Mouse (Mus musculus): ENCODE data around the gene Ilkap. TPM values are rescaled to one million over a fixed set of nuclear protein-coding genes. Genes with fewer than 3 reads are reported as not detected.

Gene Ilkap
- total and polyA plus RNA-seq, 2 experiments: 32.0 to 50.3 TPM

DNA sequence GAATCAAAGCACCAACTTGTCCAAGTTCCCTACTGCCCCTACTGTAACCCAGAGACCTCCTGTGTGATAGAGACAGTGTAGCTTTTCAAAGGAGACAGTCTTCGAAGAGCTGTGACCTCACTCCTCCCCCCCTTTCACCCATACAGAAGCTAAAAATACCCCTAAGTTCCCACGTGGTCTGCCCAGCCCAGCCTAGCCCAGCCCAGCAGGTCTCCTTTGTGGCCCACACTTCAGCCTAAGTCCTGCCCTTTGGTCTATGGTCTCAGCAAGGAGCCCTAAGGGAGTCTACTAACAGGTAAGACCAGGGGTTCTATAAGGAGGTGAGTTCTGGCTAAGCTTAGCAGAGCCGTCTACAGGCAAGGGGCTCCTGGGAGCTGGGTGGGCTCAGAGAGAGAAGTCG lies 47.8 kb downstream of the Ilkap start, which contains the start of gene Klhl30:
Klhl30 (plus strand) TSS at position 176 of the 400 bp plus-strand sequence.
- Histone ChIP-seq H3K36me3 (ENCODE audit: control insufficient read depth, insufficient read depth, low read length) (no peaks in the 10 kb centered on the region), H3K27me3 (ENCODE audit: control insufficient read depth, insufficient read depth, low read length) (no peaks in the 10 kb centered on the region), H3K9ac (ENCODE audit: low read depth, low read length) (no peak within 1 kb of the TSS), H3K4me1 (ENCODE audit: control insufficient read depth, insufficient read depth, low read length) (no peaks in the 10 kb centered on the region), H3K79me2 (ENCODE audit: control insufficient read depth, insufficient read depth, low read length) (no peaks in the 10 kb centered on the region), H3K27ac (replicated peaks; ENCODE audit: insufficient read depth, low read depth, low read length) (no peak within 1 kb of the TSS), H3K4me3 (ENCODE audit: insufficient read depth, low read depth, low read length) (no peak within 1 kb of the TSS)
- 71% methylated on average over 4 of the region's 4 CpGs for WGBS
- DNase-seq (ENCODE audit: extremely low read depth, low read depth, low spot score): no peak
- TF ChIP-seq POLR2A (IDR thresholded peaks at IDR 0.05; ENCODE audit: extremely low read depth, insufficient read depth, low read length) (no peak), CTCF (IDR thresholded peaks at IDR 0.05; ENCODE audit: low read depth, low read length) (no peak)

DNA sequence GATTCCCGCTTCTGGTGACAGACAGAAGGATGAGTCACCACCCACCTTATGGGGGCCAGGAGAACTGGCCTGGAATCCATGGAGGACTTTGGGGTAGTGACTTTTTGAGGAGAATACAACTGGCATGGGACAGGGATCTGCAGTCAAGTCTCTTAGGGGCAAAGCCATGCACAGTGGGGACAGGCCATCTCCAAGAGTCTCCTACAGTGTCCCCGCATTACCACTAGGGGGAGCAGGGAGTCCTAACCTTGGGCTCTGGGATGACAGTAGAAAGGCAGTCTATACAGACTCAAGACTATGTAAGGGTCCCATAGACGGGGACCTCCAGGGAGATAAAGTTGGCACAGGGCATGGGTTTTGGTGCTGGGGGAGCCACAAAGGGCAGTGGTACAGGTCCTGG lies 51.7 kb downstream of the Ilkap start:
- Histone ChIP-seq H3K36me3 (ENCODE audit: control insufficient read depth, insufficient read depth, low read length) (no peaks in the 10 kb centered on the region), H3K9ac (ENCODE audit: low read depth, low read length) (no peak overlapping the region), H3K27me3 (ENCODE audit: control insufficient read depth, insufficient read depth, low read length) (peaks cover 16% of the 10 kb centered on the region), H3K4me3 (ENCODE audit: insufficient read depth, low read depth, low read length) (no peak overlapping the region), H3K4me1 (ENCODE audit: control insufficient read depth, insufficient read depth, low read length) (no peaks in the 10 kb centered on the region), H3K27ac (replicated peaks; ENCODE audit: insufficient read depth, low read depth, low read length) (no peak overlapping the region), H3K79me2 (ENCODE audit: control insufficient read depth, insufficient read depth, low read length) (no peaks in the 10 kb centered on the region)
- TF ChIP-seq CTCF (IDR thresholded peaks at IDR 0.05; ENCODE audit: low read depth, low read length): peak; percentile 88
- no peak for TF ChIP-seq POLR2A (IDR thresholded peaks at IDR 0.05; ENCODE audit: extremely low read depth, insufficient read depth, low read length)
- DNase-seq (ENCODE audit: extremely low read depth, low read depth, low spot score): peak; percentile 38
- 36% methylated on average over 3 of the region's 3 CpGs for whole genome bisulfite sequencing

DNA sequence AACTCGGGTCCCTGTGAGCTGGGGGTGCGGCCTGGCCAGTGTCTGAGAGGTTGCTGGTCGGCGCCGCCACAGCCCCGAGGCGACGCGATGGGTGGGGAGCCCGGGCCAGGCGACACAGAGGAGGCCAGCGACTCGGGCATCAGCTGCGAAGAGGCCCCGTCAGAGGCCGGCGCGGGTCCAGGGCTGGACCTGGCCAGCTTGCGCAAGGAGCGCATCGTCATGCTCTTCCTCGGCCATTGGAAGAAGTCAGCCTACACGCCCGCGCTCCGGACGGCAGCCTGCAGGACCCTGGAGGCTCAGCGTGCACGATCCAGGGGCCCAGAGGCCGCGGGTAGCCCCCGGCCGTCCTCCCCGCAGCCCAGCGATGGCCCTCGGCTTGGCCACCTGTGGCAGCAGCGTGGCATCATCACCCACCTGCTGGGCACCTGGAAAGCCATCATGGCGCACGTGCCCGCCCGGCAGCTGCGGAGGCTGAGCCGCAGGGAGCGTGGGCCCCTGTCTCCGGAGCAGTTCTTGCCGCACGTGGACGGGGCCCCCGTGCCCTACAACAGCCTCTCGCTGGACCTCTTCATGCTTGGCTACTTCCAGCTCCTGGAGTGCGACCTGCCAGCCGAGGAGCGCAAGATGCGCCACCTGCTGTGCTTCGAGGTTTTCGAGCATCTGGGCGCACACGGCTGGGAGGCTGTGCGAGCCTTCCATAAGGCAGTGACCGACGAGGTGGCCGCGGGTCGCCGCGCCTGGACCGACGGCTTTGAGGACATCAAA lies 53.5 kb downstream of the Ilkap start:
- Histone ChIP-seq H3K9ac (ENCODE audit: low read depth, low read length) (no peak overlapping the region), H3K4me1 (ENCODE audit: control insufficient read depth, insufficient read depth, low read length) (no peaks in the 10 kb centered on the region), H3K27ac (replicated peaks; ENCODE audit: insufficient read depth, low read depth, low read length) (no peak overlapping the region), H3K27me3 (ENCODE audit: control insufficient read depth, insufficient read depth, low read length) (peaks cover 16% of the 10 kb centered on the region), H3K4me3 (ENCODE audit: insufficient read depth, low read depth, low read length) (no peak overlapping the region), H3K79me2 (ENCODE audit: control insufficient read depth, insufficient read depth, low read length) (no peaks in the 10 kb centered on the region), H3K36me3 (ENCODE audit: control insufficient read depth, insufficient read depth, low read length) (no peaks in the 10 kb centered on the region)
- TF ChIP-seq POLR2A (IDR thresholded peaks at IDR 0.05; ENCODE audit: extremely low read depth, insufficient read depth, low read length): no peak
- TF ChIP-seq CTCF (IDR thresholded peaks at IDR 0.05; ENCODE audit: low read depth, low read length): peak; percentile 29; the same call in 1 of the 2 replicates
- WGBS: 6% methylated on average over 68 of the region's 68 CpGs
- no peak for DNase-seq (ENCODE audit: extremely low read depth, low read depth, low spot score)

GRCm38 (mm10) chr1:91344001-91344400 lies 54.6 kb downstream of the Ilkap start:
- no peak overlapping the region for H3K4me3 ChIP-seq (ENCODE audit: insufficient read depth, low read depth, low read length)
- no peak overlapping the region for H3K9ac ChIP-seq (ENCODE audit: low read depth, low read length)
- no peaks in the 10 kb centered on the region for H3K4me1 ChIP-seq (ENCODE audit: control insufficient read depth, insufficient read depth, low read length)
- H3K36me3 ChIP-seq (ENCODE audit: control insufficient read depth, insufficient read depth, low read length): no peaks in the 10 kb centered on the region
- H3K27me3 ChIP-seq (ENCODE audit: control insufficient read depth, insufficient read depth, low read length): peaks cover 16% of the 10 kb centered on the region
- H3K79me2 ChIP-seq (ENCODE audit: control insufficient read depth, insufficient read depth, low read length): no peaks in the 10 kb centered on the region
- TF ChIP-seq CTCF (IDR thresholded peaks at IDR 0.05; ENCODE audit: low read depth, low read length): no peak
- no peak for TF ChIP-seq POLR2A (IDR thresholded peaks at IDR 0.05; ENCODE audit: extremely low read depth, insufficient read depth, low read length)
- WGBS: 81% methylated on average over 3 of the region's 3 CpGs
- no peak for DNase-seq (ENCODE audit: extremely low read depth, low read depth, low spot score)
- H3K27ac ChIP-seq (replicated peaks; ENCODE audit: insufficient read depth, low read depth, low read length): no peak overlapping the region

DNA sequence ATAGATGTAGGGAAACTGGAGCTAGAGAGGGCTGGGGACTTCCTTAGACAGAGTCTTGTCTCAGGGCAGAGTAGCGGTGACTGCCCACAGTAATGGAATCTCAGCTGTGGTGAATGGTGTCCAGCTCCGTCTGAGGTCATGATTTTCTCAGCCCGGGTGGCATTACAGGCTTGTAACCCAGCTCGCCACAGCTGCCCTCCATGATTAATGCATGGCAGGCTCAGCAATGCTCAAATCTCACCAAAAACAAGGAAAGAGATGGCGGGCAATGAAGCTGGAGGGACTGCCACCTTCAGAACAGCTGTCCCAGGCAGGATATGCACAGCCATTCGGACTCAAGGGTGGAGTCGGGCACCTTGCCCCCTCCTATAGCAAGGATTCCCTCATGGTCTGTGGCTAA lies 61.3 kb downstream of the Ilkap start:
- DNase-seq (ENCODE audit: extremely low read depth, low read depth, low spot score): no peak
- no peak overlapping the region for H3K4me3 ChIP-seq (ENCODE audit: insufficient read depth, low read depth, low read length)
- WGBS: 91% methylated on average over 7 of the region's 7 CpGs
- no peak overlapping the region for H3K27ac ChIP-seq (replicated peaks; ENCODE audit: insufficient read depth, low read depth, low read length)
- no peaks in the 10 kb centered on the region for H3K4me1 ChIP-seq (ENCODE audit: control insufficient read depth, insufficient read depth, low read length)
- no peaks in the 10 kb centered on the region for H3K36me3 ChIP-seq (ENCODE audit: control insufficient read depth, insufficient read depth, low read length)
- no peaks in the 10 kb centered on the region; the same call in 1 of the 2 replicates for H3K27me3 ChIP-seq (ENCODE audit: control insufficient read depth, insufficient read depth, low read length)
- TF ChIP-seq POLR2A (IDR thresholded peaks at IDR 0.05; ENCODE audit: extremely low read depth, insufficient read depth, low read length) (no peak), CTCF (IDR thresholded peaks at IDR 0.05; ENCODE audit: low read depth, low read length) (no peak)
- no peak overlapping the region for H3K9ac ChIP-seq (ENCODE audit: low read depth, low read length)
- no peaks in the 10 kb centered on the region for H3K79me2 ChIP-seq (ENCODE audit: control insufficient read depth, insufficient read depth, low read length)

GRCm38 (mm10) chr1:91333582-91333981 lies 65.0 kb downstream of the Ilkap start:
- H3K4me3 ChIP-seq (ENCODE audit: insufficient read depth, low read depth, low read length): no peak overlapping the region
- H3K27ac ChIP-seq (replicated peaks; ENCODE audit: insufficient read depth, low read depth, low read length): no peak overlapping the region
- no peak overlapping the region for H3K9ac ChIP-seq (ENCODE audit: low read depth, low read length)
- no peak for TF ChIP-seq CTCF (IDR thresholded peaks at IDR 0.05; ENCODE audit: low read depth, low read length)
- no peak for TF ChIP-seq POLR2A (IDR thresholded peaks at IDR 0.05; ENCODE audit: extremely low read depth, insufficient read depth, low read length)
- no peaks in the 10 kb centered on the region for H3K27me3 ChIP-seq (ENCODE audit: control insufficient read depth, insufficient read depth, low read length)
- DNase-seq (ENCODE audit: extremely low read depth, low read depth, low spot score): no peak
- no peaks in the 10 kb centered on the region for H3K79me2 ChIP-seq (ENCODE audit: control insufficient read depth, insufficient read depth, low read length)
- no peaks in the 10 kb centered on the region for H3K4me1 ChIP-seq (ENCODE audit: control insufficient read depth, insufficient read depth, low read length)
- no peaks in the 10 kb centered on the region for H3K36me3 ChIP-seq (ENCODE audit: control insufficient read depth, insufficient read depth, low read length)
